Mouse (Mus musculus): ENCODE measurements around the gene Brsk1. TPM values are rescaled to one million over a fixed set of nuclear protein-coding genes. Genes with fewer than 3 reads are reported as not detected.

Brsk1 gene
- polyA plus RNA-seq (2015; fragmentation: Nextera tagmentation; extraction: Ambion mirVana) = 2.2 and 2.3 TPM in 2 replicates

DNA sequence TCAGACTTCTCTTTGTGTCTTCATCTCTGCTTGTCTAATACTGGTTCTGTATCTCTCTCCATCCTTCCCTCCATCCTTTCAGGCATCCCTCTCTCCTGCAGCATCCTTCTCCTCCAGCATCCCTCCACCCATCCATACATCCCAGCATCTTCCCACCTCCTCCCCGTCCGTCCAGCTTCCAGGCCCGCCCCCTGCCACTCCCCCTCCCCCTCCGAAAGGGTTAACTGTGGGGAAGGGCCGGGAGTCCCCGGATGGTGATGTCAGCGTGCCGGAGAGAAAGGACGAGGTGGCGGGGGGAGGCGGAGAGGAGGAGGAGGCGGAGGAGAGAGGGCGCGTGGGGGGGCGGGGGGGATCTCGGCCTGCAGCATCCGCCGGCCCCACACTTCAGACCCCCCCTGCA lies at the start of gene Brsk1:
Brsk1 (plus strand) TSS at position 218 of the 400 bp plus-strand sequence.
- peak within 1 kb of the TSS; percentile 76 for H3K4me2 ChIP-seq (replicated peaks)
- H3K27ac ChIP-seq = peak within 1 kb of the TSS; percentile 93
- peaks cover 13% of the 10 kb centered on the region for H3K4me1 ChIP-seq
- ATAC-seq (ENCODE audit: low FRiP score, low read depth) = peak; percentile 34
- peak within 1 kb of the TSS; percentile 99 for H3K9ac ChIP-seq
- H3K36me3 ChIP-seq = peaks cover 29% of the 10 kb centered on the region
- peak within 1 kb of the TSS; percentile 89 for H3K4me3 ChIP-seq
- 0% methylated on average over 4 of the region's 18 CpGs for WGBS
- no peaks in the 10 kb centered on the region for H3K9me3 ChIP-seq
- H3K27me3 ChIP-seq = no peaks in the 10 kb centered on the region

DNA sequence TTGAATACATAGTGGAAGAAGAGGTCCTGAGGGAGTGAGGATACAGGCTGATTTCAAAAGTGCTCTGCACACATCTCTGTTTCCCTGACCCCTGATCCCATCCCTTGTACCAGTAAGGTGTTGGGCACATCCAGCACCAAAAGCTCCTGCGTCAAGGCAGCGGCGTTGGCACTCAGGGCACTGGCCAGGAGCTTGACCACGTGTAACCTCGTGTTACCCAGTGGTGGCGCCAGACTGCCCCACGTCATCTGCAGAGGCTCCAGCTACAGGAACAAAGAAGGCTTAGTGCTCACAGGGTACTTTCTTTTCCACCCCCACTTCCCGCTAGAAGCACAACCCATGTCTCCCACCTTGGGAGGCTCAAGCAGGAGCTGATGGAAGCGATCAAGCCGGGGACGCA lies 49.2 kb upstream of the Brsk1 start:
- Histone ChIP-seq H3K27ac (no peak overlapping the region), H3K4me2 (replicated peaks) (no peak overlapping the region), H3K36me3 (peaks cover 96% of the 10 kb centered on the region), H3K9ac (no peak overlapping the region), H3K4me3 (no peak overlapping the region), H3K4me1 (no peaks in the 10 kb centered on the region), H3K27me3 (no peaks in the 10 kb centered on the region), H3K9me3 (no peaks in the 10 kb centered on the region)
- 82% methylated on average over 11 of the region's 11 CpGs for WGBS
- ATAC-seq (ENCODE audit: low FRiP score, low read depth) = no peak

DNA sequence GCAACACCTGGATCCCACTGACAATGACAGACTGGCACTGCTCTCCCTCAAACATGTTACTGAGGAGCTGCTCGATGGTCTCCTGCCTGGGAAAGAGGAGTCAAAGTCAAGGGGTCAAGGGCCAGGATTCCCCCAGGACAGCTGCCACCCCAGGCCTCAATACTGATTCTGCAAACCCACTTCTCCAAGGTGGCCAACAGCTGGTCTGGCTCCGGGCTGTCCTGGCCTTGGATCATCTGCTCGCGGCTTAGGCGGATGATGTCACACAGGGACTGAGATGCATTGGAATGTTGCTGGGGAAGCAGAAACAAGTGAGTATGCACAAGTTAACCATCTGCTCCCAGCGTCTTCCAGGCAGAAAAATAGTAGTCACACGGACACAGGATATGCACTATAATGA lies 48.4 kb upstream of the Brsk1 start:
- Histone ChIP-seq H3K4me1 (no peaks in the 10 kb centered on the region), H3K36me3 (peaks cover 95% of the 10 kb centered on the region), H3K4me2 (replicated peaks) (no peak overlapping the region), H3K27ac (no peak overlapping the region), H3K9me3 (no peaks in the 10 kb centered on the region), H3K9ac (no peak overlapping the region), H3K27me3 (no peaks in the 10 kb centered on the region), H3K4me3 (no peak overlapping the region)
- ATAC-seq (ENCODE audit: low FRiP score, low read depth) = no peak
- WGBS = 79% methylated on average over 7 of the region's 7 CpGs

- Histone ChIP-seq H3K36me3 (peaks cover 84% of the 10 kb centered on the region), H3K9me3 (no peaks in the 10 kb centered on the region), H3K27ac (no peak overlapping the region), H3K4me2 (replicated peaks) (no peak overlapping the region), H3K27me3 (no peaks in the 10 kb centered on the region), H3K4me1 (no peaks in the 10 kb centered on the region), H3K4me3 (no peak overlapping the region), H3K9ac (no peak overlapping the region)
- no peak for ATAC-seq (ENCODE audit: low FRiP score, low read depth)
- 87% methylated on average over 6 of the region's 6 CpGs for WGBS
Observed at GRCm38 (mm10) chr7:4643225-4643624, 47.2 kb upstream of the Brsk1 start.

- Histone ChIP-seq H3K36me3 (peaks cover 58% of the 10 kb centered on the region), H3K27me3 (no peaks in the 10 kb centered on the region), H3K9me3 (no peaks in the 10 kb centered on the region), H3K27ac (no peak overlapping the region), H3K9ac (0 out of 2 replicates have a peak overlapping the region, but pooled peaks have one; percentile 14), H3K4me1 (no peaks in the 10 kb centered on the region), H3K4me3 (no peak overlapping the region), H3K4me2 (replicated peaks) (no peak overlapping the region)
- 88% methylated on average over 3 of the region's 3 CpGs for WGBS
- no peak for ATAC-seq (ENCODE audit: low FRiP score, low read depth)
Observed at GRCm38 (mm10) chr7:4646806-4647205, 43.6 kb upstream of the Brsk1 start.

DNA sequence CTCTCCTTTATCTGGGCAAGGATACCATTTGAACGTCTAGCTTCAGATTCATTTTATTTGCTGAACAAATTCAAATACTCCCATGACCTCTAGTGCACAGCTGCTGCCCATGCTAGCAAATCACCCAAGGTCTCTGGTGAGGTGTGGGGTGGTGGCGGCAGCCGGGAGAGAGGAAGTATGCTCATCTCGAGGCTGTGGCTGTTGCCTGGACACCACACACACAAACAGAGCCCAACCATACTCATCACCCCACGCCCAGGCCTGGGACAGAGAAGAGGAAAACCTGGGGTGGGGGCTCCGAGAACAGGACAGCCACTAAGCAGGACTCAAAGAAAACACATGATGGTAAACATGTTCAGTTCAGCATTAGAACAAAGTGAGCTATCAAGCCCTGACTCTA lies 43.1 kb upstream of the Brsk1 start:
- H3K4me2 ChIP-seq (replicated peaks) = no peak overlapping the region
- no peaks in the 10 kb centered on the region for H3K27me3 ChIP-seq
- no peak for ATAC-seq (ENCODE audit: low FRiP score, low read depth)
- no peak overlapping the region for H3K9ac ChIP-seq
- WGBS = 71% methylated on average over 6 of the region's 6 CpGs
- no peak overlapping the region for H3K4me3 ChIP-seq
- no peaks in the 10 kb centered on the region for H3K4me1 ChIP-seq
- no peaks in the 10 kb centered on the region for H3K9me3 ChIP-seq
- no peak overlapping the region for H3K27ac ChIP-seq
- H3K36me3 ChIP-seq = peaks cover 55% of the 10 kb centered on the region

DNA sequence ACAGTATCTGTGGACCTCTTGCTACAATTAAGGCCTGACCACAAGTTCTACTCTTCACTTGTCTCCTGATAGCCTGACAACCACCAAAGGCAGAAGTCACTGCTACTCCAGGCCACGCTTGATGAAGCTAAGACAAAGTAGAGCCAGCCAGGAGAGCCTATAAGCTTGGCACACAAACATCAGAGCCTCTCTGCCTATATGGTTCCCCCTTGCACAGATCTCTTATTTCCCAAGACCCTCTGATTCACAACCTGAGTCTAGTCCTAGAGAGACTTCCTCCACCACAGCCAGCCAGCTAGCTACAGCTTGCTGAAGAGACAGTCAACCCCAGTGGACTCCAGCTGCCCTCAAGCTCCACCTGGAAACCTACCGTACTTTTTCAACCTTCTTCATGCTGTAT lies 42.4 kb upstream of the Brsk1 start:
- Histone ChIP-seq H3K4me2 (replicated peaks) (no peak overlapping the region), H3K9me3 (no peaks in the 10 kb centered on the region), H3K4me3 (no peak overlapping the region), H3K27me3 (no peaks in the 10 kb centered on the region), H3K9ac (no peak overlapping the region), H3K27ac (no peak overlapping the region), H3K4me1 (no peaks in the 10 kb centered on the region), H3K36me3 (peaks cover 56% of the 10 kb centered on the region)
- WGBS = 88% methylated on average over 2 of the region's 2 CpGs
- no peak for ATAC-seq (ENCODE audit: low FRiP score, low read depth)

- ATAC-seq (ENCODE audit: low FRiP score, low read depth) = no peak
- WGBS = 84% methylated on average over 8 of the region's 8 CpGs
- H3K4me3 ChIP-seq = no peak overlapping the region
- no peak overlapping the region for H3K4me2 ChIP-seq (replicated peaks)
- no peak overlapping the region for H3K9ac ChIP-seq
- H3K27ac ChIP-seq = no peak overlapping the region
- peaks cover 30% of the 10 kb centered on the region for H3K36me3 ChIP-seq
- no peaks in the 10 kb centered on the region for H3K27me3 ChIP-seq
- H3K4me1 ChIP-seq = peaks cover 24% of the 10 kb centered on the region
- no peaks in the 10 kb centered on the region for H3K9me3 ChIP-seq
Observed at GRCm38 (mm10) chr7:4651581-4651980, 38.8 kb upstream of the Brsk1 start.

GRCm38 (mm10) chr7:4652726-4653125 lies 37.7 kb upstream of the Brsk1 start:
- Histone ChIP-seq H3K9ac (no peak overlapping the region), H3K9me3 (no peaks in the 10 kb centered on the region), H3K4me1 (peaks cover 35% of the 10 kb centered on the region), H3K27me3 (no peaks in the 10 kb centered on the region), H3K36me3 (peaks cover 25% of the 10 kb centered on the region), H3K4me2 (replicated peaks) (no peak overlapping the region), H3K4me3 (no peak overlapping the region), H3K27ac (no peak overlapping the region)
- no peak for ATAC-seq (ENCODE audit: low FRiP score, low read depth)
- 92% methylated on average over 5 of the region's 5 CpGs for WGBS

DNA sequence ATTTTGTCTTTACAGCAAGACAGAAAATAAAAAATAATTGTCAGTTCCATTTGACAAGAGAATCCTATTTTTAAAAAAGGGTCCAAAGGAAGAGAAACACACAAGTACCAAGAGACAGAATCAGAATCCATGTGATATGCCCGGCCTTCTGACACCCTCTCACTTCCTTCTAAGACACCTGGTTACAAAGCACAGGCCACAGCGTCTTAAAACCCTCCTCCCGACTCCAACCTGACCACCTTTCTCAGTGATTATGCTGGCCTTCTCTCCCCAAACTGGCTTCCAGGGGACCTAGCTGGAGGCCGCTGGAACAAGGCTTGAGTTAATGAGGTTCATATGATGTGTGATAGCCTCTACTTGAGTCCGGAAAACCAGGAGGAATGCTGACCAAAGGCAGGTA lies 37.1 kb upstream of the Brsk1 start:
- ATAC-seq (ENCODE audit: low FRiP score, low read depth) = no peak
- no peak overlapping the region for H3K4me3 ChIP-seq
- 0 out of 2 replicates have a peak overlapping the region, but pooled peaks have one; percentile 19 for H3K9ac ChIP-seq
- no peaks in the 10 kb centered on the region for H3K27me3 ChIP-seq
- H3K4me1 ChIP-seq = peaks cover 39% of the 10 kb centered on the region
- H3K4me2 ChIP-seq (replicated peaks) = no peak overlapping the region
- no peaks in the 10 kb centered on the region for H3K9me3 ChIP-seq
- H3K27ac ChIP-seq = no peak overlapping the region
- H3K36me3 ChIP-seq = peaks cover 25% of the 10 kb centered on the region
- 62% methylated on average over 5 of the region's 5 CpGs for WGBS

DNA sequence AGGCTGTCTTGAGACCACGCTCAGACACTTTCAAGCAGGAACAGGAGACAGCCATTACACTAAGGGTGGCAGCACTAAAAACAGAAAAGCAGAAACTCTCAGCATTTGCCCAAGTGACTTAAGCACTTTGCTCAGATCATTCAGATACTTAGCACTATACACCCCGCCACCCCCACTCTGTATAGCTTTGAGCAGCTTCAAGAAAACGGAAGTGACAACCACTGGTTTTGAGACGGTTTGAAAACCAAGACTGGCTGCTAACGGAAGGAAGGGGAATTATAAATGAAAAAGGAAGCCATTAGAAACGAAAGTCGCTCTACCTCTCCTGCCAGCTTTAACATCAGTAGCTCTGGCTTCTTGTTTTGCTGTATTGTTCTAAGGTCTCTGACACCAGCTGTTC lies 36.6 kb upstream of the Brsk1 start:
- no peak overlapping the region for H3K9ac ChIP-seq
- 80% methylated on average over 7 of the region's 7 CpGs for WGBS
- no peaks in the 10 kb centered on the region for H3K9me3 ChIP-seq
- no peaks in the 10 kb centered on the region for H3K27me3 ChIP-seq
- peaks cover 25% of the 10 kb centered on the region for H3K36me3 ChIP-seq
- H3K27ac ChIP-seq = no peak overlapping the region
- H3K4me2 ChIP-seq (replicated peaks) = no peak overlapping the region
- H3K4me3 ChIP-seq = no peak overlapping the region
- H3K4me1 ChIP-seq = peaks cover 39% of the 10 kb centered on the region
- ATAC-seq (ENCODE audit: low FRiP score, low read depth) = no peak

DNA sequence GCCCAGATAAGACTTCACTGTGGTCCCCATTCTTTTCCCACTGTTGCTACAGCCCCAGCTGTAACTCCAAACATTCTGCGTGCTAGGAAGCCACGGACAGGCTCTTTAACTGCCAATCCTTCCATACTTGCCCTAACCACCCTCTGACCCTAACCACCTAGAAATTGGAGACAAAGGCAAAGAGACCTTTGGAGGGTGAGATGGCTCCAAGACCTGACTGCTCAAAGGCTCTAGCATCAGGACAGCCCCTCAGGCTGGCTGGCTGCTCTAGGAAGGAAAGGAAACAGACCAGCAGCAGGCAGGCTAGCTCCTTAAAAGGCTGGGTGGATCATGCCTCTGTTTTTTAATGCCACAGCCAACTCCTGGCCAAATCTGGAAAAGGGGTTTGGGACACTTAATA lies 36.2 kb upstream of the Brsk1 start:
- H3K9me3 ChIP-seq = no peaks in the 10 kb centered on the region
- WGBS = 94% methylated on average over 2 of the region's 2 CpGs
- H3K27ac ChIP-seq = no peak overlapping the region
- H3K4me2 ChIP-seq (replicated peaks) = no peak overlapping the region
- H3K4me3 ChIP-seq = no peak overlapping the region
- H3K9ac ChIP-seq = no peak overlapping the region
- H3K36me3 ChIP-seq = peaks cover 25% of the 10 kb centered on the region
- H3K27me3 ChIP-seq = no peaks in the 10 kb centered on the region
- no peak for ATAC-seq (ENCODE audit: low FRiP score, low read depth)
- peaks cover 39% of the 10 kb centered on the region for H3K4me1 ChIP-seq

GRCm38 (mm10) chr7:4655393-4655792 lies 35.0 kb upstream of the Brsk1 start:
- no peak overlapping the region for H3K27ac ChIP-seq
- H3K4me2 ChIP-seq (replicated peaks) = no peak overlapping the region
- no peaks in the 10 kb centered on the region for H3K27me3 ChIP-seq
- WGBS = 89% methylated on average over 4 of the region's 4 CpGs
- ATAC-seq (ENCODE audit: low FRiP score, low read depth) = no peak
- H3K36me3 ChIP-seq = peaks cover 25% of the 10 kb centered on the region
- no peak overlapping the region for H3K9ac ChIP-seq
- peaks cover 47% of the 10 kb centered on the region for H3K4me1 ChIP-seq
- H3K9me3 ChIP-seq = no peaks in the 10 kb centered on the region
- no peak overlapping the region for H3K4me3 ChIP-seq

All from limb, embryonic 13.5 days (tissue).